Mouse (Mus musculus) granulocyte monocyte progenitor cell, adult 5-6 weeks (primary cell): ENCODE measurements at regions not wholly inside any gene's neighbourhood (a gene's known extent, or its start where the extent isn't known, plus 50 kb on each side); places are given as distances from the start of the nearest gene placed in this dataset.
A peak's percentile ranks its signal among the peaks of the same experiment; 100 is the strongest.

Experiments used
- ATAC-seq: replicated peaks from 2 replicates; pipeline ENCODE4 v1.8.0; 2016; ENCODE audit warnings: mild to moderate bottlenecking, moderate TSS enrichment, inconsistent platforms; ENCODE audit not compliant: poor library complexity, severe bottlenecking

DNA sequence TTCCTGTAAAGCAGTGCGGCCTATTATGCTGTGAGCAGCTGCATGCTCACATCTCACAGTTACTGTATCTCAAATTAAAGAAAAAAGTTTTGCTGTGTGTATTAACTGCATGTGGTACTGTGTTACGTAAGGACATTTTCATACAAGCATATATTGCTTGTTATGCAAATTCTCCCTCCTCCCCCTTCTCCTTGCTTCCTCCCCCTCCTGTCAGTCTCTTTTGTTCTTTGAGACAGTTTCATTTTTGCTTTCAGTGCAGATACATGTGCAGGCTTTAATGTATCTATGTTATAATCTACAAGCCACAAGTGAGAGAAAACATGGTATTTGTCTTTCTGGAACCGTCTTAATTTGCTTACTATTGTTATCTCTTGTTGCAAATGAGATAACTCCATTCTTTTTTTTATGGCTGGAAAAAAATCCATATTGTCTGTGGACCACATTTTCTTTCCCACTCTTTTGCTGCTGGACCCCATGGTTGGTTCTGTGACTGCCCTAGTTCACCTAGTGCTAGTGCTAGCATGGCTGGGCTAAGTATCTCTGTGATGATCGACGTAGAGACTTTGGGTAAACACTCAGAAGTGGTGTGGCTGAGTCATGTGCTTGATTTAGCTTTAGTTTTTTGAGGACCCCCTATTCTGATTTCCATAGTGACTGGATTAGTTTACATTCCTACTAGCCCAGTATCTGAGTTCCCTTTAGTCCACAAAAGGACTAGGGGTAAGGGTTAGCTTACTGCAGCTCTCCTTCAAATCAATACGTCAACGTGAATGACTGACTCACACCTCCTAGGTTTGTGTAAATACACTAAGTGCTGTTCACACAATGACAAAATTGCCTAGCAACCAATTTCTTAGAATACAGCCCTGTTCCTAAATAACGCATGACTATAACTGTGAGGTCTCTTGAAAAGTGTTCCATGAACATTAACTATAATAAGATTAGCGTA lies 158.1 kb downstream of the Icos start:
- ATAC-seq, result peak; percentile 66

DNA sequence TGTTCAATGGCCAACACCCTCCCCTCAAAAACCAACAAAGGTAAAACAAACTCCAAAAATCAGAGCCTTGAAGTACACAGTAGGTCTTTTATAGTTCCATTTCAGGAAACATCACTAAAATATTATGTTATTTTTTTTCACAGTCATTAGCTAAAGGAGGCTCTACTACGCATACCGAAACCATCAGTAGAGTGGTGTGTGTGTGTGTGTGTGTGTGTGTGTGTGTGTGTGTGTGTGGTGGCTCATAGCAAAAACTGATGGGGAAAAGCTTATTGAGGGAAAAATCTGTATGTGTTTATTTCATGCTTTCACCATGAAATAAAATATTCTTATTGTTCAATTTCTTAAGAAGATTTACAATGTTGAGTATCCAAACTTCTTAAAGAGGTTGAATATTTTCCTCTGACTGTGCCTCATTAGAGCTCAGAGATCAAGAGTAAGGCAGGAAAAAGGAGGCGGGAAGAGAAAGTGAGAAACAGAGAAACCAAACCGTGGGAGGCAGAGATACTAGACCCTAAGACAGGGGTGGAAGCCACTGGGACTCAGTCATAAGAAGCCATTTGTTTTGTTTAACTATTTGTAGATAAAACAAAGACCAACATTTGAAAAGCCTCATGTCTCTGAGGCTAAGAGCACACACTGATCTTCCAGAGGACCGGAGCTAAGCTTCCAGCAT lies 159.6 kb downstream of the Icos start:
- ATAC-seq, result no peak

DNA sequence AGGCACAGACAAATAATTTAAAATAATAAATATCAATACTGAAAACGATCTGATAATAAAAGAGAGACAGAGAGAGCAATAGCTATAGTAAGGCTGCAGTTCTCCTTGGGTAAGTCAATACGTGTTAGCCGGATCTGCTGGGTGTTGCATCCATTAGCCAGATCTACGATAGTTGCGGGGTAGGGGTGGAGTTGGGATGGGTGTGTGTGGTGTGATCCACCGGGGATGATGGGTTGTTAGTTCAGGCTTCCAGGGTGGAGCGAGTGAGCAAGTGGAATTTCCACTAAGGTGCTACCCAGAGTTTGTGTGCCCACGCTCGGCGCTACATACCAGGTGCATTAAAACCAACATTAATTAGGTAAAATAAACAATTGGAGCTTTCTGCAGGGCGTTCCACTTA lies 160.2 kb downstream of the Icos start:
- ATAC-seq, result no peak

DNA sequence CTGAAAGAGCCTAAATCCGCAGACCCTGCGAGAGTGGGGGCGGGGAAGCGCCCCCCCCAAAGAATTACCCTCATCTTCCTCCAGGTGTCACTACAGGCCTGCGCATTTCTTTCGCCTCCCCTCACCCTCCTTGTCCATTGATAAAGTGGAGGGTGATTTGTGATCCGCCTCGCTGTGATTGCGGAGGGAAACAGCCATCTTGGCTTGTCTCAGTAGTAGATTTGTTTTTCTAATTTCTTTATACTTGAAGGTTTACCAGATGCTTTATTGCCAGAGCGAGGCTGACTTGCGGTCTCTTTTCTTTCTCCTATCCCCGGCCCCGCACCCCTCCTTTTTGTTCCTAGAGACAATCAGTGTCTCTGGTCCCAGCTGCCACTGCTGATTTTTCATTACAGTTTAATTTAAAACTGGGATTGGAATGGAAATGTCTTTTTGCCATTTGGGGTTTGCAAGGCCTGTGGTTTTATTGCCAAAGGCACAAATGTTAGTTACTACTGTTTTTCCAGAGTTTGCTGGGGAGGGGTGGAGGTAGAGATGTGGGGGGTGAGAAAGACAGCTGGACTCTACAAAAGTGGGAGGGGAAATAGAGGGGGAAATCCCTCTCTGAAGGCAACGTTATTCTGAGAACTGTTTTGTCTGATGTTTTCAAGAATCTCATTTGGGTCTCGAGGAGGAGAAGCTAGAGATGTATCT lies 161.7 kb downstream of the Icos start:
- peak; percentile 35; the same call in 1 of the 2 replicates for ATAC-seq

DNA sequence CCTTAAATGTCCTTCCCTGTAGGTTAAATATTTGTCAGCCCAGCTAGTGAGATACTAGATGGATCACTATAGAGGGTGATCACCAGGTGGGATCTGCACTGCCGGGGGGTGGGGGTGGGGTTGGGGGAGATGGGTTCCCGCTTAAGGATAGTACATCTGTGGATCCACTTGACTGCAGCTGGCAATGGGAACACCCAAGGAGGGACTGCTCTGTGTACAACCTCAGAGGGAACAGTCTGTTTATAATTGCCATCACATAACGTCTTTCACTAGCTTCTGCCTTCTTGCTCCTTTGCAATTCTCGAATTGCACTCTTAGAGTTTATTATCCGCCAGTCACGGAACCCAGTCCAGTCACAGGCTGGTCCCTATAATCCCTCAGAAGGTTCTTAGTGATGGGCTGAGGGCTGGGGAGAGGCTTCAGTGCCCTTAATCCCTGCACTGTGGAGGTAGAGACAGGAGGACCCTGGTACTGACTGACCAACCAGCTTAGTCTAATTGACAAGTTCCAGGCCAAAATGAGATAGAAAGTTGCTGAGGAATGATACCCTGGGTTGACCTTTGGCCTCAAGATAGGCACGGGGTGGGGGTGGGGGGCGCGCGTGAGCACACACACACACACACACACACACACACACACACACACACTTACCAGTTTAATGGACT lies 162.4 kb downstream of the Icos start:
- no peak for ATAC-seq

DNA sequence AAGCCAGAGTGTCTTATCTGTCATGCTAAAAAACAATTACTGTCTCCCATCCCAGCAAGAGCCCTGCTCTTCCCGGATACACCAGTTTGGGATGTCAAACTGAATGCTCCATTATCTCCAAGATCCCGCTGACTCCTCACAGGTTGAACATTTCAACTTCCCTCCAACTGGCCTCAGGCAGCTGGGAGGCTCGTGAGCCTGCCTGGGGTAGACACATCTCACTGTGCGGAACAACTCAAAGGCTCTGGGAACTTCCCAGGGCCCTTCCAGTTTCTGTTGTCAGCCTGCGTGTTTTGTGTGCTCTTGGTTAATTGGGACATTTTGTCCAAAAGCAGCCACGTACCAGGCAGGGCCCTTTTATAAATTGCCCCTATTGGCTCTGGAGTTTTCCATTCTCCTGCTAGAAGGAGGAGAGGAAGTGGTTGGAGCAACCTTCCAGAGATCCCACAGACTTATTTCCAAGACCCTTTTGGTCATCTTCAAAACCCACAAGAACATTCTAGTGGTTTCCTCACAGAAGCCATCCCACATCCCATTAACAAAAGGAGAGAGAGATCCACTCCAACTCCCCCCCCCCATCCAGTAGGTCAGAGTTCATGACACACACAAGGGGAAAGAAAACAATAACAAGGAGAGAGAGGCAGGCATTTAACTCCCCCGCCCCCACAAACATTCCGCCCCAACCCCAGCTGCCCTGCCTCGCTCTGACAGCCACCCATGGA lies 163.3 kb downstream of the Icos start:
- ATAC-seq, result no peak

DNA sequence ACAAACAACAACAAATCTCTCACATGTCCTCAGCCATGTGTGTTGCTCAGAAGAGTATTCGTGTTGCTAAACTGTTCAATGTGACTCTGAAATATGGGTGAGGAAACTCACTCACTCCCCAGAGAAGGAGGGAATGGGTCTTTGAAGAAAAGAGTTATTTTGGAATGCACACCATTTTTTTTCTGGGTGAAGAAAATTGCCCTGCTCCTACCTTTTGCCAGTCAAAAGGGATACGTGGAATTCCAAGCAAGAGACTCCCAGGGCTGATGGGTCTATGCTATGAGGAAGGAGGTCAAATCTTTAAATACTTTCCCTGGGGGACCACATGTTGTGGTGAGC lies 163.8 kb downstream of the Icos start:
- ATAC-seq, result no peak

DNA sequence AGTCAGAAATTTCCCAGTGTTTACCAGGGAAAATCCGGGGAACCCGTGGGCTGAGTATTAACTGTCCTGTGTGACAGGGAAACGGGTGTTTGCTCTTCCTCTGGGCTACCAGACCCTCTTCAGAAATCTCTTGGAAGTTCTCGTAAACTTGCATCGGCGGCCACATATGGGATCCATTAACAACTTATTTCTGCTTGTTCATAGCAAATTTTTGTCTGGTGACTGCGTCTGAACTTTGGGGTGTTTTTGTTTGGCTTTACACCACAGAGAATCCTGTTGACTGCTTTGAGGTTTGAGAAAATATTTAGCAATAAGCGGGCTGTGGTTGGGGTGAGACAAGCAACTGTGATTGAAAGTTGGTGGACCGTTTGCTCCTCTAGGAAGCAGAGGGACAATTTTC lies 164.2 kb downstream of the Icos start:
- no peak for ATAC-seq

DNA sequence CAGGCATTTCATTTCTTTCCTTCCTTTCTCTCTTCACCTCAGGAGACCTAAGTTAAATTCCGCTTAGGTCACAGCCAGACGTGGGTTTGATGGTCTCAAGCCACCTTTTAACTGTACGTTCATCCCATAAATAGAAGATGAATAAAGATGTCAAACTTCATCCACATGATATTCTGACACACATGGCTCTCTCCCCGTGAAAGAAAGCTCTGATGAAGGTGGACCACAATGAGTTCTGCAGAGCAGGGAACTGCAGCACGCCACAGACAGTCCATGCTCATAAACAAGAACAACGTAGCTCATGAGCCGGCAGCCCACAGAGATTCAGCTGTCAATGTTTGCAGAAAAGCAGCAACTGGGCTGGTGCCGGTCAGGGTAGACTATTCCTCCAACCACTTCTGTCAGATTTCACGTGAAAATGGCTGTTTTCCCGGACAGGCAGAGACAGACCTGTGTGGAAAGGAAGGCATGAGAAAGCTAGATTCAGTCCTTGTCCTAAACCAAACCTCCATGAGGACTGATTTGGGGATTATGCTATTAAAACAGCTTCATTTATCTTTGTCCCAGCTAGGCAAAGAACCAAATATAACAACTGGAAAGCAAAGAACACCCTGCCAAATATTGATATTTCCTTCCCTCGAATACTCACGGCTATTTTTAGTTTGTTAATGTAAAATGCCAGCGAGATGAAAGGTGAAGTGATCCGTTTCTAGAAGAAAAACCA lies 165.5 kb downstream of the Icos start:
- ATAC-seq, result no peak

DNA sequence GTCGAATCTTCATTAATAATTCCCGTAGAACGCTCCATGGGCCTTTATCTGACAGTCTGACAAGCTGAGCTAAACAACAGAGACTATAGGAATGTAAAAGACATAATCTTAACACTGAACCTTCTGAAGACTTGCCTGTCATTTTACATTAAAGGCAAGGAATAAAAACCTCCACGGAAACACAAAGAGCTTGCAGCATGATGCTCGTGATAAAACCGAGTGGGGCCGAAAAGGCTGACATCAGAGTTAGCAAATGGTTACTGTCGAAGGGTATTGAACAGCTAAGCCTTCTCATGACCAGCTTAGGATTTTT lies 166.0 kb downstream of the Icos start:
- ATAC-seq, result no peak

DNA sequence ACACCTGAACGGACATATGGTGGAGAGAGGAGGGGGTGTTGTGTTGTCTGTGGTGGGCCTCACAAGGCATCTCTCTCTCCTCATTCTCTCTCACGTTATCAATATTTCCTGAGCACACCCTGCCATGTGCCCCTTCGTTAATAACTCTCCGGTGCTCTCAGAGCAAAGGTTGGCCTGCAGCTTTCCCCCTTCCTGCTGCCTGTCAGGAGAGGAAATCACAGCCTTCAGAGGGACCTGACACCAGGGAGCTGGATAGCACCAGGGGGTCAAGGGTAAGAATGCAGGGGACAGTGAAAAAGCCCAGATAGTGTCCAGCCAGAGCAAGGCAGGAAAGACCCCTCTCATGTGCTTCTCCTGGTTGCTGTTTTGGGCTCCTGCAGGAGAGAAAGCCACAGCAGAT lies 167.3 kb downstream of the Icos start:
- no peak for ATAC-seq

DNA sequence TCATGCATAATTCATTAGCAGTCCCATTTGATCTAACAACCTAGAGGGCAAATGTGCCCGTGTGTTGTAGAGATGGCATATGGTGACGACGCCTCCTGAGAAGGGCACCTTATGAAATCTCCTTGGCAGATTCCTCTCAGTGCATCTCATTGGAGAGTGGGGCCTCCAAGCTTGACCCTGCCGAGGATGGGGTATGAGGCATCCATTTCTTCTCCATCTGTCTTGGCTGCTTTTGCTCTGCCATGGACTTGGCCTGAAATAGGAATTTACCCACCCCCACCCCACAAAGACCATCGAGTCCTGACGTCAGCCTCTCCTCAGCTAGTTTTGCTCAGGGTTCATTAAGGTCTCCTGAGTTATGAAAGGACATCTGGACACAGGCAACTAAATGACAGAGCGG lies 167.8 kb downstream of the Icos start:
- ATAC-seq, result no peak

DNA sequence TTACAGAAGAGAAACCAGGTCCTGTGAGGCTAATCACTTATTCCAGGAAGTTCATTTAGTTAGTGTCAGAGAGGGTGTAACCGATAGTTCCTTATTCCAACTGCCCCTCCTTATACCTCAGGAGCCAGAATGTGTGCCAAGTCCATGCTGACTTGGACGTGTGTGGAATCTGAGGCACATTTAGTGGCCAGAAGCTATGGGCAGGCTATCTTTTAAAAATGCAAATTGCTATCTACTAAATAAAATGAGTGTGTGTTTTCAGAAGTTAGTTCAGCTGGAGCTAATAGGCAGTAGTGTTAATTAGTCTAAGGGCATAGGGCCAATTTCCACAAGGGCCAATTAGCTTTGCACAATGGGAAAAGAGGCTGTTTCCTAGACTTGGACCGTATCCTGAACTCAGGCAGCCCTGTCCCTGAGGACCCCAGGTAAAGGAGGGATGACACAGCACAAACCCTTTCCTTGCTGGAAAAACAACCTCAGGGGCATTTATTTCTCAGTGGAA lies 168.5 kb downstream of the Icos start:
- ATAC-seq, result peak; percentile 96

DNA sequence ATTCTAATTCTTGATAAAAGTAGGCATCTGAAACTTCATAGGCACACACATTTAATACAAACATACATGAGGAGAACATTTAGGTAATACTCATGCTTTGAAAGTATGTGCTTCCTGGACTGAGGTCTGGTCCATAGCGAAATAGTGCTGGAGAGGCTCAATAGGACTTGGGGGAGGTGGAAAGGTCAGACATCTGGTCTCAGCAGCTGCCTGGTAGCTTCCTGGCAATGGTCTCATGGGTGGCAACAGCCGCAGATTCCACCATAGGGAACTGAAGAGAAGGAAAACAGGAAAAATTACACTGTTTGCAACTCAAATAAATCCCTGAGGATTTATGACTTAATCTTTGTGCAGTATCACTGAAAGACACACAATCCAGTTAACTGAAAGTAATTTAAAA lies 174.0 kb downstream of the Icos start:
- no peak for ATAC-seq

DNA sequence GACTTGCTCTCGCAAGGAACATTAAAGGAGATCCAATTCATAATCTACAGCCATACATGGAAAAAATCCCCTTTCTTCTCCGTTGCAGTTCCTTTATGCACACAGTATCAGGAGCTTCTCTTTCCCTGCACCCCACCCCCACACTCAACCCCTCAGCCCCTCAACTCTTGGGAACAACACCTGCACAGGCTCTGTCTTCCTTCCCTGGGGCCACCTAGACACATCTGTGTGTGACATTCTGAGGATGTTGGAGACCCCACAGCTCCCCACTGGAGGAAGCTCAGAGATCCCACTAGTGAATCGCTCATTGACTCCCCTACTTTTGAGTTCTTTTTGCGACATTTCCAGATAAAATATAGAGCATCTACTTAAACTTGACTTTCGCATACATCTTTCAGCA lies 174.4 kb downstream of the Icos start:
- no peak for ATAC-seq

DNA sequence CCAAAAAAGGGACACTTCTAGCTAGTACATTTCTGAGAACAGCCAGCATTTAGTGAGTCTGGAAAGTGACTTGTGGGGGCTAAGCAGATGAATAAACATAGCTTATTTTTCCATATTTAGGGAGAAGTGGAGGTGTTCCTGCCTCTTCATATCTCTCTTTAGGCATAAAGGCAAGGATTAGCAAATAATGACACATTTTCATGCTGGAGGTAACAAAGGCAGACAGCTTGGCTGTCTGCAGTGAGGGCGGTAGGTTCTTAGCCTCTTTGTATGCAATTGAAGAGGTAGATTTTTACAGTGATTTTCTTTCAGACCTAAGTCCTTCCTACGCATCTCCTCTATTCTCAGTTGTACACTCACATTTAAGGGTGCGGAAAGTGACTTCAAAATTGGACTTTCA lies 176.5 kb downstream of the Icos start:
- no peak for ATAC-seq

DNA sequence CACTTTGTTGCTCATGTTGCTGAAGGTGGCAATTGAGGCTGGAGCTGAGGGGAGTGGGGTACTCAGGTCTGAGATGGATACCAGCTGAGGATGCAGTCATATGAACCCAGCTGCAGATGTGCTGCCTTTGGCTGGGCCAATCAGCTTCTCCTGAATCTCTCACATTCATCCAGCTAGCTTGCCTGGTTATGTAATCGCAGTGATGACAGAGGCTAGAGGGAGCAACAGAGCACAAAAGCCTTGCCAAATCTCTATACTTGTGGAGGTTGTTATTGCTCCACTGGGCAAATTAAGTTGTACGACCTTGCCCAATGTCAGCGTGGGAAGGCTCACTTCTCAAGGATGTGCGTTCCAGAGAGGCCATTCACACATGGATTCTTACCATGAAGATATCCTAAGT lies 179.5 kb downstream of the Icos start:
- ATAC-seq, result no peak

DNA sequence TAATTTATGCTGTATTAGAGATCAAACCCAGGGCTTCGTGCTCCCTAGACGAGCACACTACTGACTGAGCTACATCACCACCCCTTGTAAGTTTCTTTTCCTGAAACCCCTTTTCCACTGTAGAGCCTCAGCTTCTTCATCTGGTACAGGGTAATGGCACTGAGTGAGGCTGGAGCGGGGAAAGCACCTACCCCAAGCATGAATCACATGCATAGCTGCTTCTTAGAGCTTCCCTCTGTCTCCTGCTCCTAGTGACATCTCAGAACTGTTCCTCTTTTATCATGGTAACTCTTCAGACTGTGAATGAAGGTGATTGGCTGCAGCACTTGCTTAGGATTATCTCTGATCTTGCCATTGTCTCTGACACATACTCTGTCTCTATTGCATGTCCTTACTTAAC lies 182.8 kb downstream of the Icos start:
- no peak for ATAC-seq

DNA sequence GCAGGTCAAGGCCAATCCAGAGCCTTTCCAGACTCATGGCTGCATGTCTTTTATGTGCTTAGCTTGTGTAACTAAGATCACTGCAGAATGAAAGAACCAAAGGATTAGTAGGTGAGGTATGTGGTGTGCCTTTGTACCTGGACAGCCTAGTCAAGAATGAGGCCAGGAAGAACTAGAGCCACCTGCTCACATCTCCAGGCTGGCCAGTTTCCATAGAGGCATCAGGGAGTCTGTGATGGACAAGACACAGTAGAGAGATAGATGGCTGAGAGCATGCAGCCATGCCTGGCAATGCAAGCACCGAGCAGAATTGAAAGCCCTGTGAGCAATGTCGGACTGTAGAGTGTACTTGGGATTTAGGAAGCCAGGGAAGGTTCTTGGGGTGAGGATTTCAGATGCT lies 186.5 kb downstream of the Icos start:
- no peak for ATAC-seq

DNA sequence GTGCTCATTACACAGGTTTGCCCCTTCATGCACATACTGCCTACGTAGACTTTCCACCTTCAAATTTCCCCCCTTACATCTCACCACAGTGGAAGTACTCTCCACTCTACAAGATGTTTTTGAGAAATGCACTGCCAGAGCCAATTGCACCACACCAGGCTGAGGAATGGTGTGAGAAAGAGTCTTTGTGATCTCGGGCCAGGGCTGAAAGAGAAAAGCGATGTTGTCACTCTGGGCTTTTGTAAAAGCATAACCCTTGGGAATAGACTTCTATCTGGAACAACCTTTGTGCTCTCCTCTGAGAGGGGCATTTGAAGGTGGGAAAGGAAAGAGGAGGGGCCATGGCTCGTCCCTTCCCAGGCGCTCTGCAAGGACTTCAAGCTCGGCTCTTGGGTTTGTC lies 194.2 kb downstream of the Icos start:
- no peak for ATAC-seq
